Mouse (Mus musculus) cerebral cortex, adult 2 months (tissue): Measurements from ENCODE around the gene Wipf1.

Experiments
- WGBS: fragments of 180-500 bp; shearing (Covaris S2); methylation state at CpG from one replicate; pipeline ENCODE4 v1.1.7; 2018; 5-methylcytosine and 5-hydroxymethylcytosine counted together

Wipf1 gene

DNA sequence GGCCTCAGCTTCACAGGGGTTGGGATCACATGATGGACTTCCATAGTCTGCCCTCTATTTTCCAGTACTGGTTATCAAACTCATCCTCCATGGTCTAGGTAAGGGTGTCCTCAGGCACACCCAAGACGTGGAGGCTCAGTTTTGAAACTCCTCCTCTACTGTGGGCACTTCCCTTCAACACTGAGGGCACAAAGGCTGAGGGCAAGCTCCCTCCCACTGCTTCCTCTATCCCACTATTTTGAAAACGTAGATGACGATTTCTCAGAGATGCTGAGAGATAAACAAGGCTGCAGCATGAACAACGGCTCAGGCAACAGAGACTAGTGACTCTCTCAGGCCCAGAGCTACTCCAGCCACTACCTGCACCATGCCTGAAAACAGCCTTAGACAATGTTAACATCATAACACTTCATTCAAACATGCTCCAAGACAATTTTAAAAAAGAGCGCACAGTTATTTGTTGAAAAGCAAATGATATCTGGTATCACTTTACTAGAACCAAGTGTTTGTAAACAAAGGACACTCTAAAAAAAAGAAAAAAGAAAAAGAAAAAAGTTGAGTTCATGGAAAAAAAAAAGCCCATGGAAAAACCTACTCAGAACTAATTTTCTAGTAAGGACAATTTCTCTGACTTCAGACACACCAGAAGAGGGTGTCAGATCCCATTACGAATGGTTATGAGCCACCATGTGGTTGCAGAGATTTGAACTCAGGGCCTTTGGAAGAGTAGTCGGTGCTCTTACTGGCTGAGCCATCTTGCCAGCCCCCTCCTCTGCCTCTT is 62.3 kb downstream of the Wipf1 start:
- 77% methylated on average over 7 of the region's 7 CpGs for WGBS

DNA sequence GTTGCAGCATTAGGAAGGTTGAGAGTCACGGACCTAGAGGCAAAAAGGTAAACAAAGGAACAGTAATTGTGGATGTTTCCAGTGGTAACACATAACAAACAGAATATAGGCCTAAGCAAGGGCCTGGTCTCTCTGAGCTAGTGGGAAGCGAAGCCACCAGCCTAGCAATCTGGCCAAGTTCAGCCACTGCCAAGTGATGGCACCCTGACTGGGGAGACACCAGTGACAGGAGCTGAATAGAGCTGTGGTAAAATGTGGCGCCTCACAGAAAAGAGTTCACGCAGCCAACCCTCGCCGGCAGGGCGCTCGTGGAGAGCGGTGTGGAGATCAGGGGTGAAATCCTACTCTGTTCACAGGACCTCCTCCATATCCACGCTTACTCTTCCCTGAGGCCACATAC is 63.1 kb downstream of the Wipf1 start:
- 87% methylated on average over 10 of the region's 10 CpGs for WGBS

DNA sequence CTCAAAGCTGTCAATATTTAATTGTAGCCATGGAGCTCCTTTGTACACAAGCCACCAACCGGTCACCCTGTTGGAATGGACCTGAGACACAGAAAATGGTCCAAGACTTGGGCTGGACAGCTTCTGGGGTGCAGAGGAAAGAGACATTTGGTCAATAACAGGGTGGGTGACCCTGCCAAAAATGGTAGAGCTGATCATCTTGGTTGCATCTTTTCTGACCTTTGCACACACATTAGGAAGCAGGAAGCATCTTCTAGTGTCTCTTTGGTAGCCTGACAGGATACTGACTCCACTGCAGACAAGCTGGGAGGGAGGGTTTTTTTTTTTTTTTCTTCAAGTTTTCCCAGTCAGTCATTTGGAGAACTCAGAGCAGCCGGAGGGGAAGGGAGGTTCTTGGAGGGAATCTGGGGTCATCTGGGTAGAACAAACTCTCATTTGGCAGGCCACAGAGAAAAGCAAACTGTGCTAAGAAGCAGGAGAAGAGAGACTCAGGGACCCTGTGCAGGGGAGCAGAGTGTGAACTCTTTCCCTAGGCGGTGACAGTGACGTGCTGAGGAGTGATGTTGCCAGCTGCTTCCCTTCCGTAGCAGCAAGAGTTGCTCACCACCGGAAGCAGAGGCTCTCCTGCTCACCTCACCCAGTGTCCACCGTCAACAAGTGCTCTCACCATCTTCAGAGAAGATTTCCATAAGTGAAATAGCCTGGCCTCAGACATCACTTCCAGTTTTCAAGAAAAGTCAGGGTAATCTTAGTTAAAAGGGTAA is 65.9 kb downstream of the Wipf1 start:
- 51% methylated on average over 7 of the region's 7 CpGs for WGBS

DNA sequence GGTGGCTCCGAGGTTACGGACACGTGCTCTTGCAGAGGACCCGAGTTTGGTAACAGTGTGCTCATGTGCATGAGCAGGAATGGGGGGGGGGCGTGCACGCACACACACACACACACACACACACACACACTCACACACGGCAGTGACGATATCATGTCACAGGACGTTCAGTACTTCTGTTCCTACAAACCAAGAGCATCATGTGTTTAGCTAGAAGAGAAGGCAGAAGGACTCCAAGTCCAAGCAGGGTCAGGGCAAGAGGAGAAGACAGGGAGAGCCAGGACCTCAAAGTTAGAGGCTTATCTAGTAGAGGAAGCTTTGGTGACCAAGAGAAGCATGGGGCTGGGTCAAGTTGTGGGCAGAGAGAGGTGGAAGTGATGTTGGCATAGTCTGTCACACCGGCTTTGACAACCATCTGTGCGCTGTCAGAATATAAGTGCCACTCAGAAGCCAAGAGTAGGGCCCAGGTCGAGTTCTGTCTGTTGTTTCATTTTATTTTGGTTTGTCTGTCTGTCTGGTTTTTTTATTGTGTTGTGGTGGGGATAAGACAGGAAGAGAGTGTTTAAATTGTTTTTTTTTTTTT is 66.7 kb downstream of the Wipf1 start:
- 88% methylated on average over 12 of the region's 12 CpGs for WGBS

DNA sequence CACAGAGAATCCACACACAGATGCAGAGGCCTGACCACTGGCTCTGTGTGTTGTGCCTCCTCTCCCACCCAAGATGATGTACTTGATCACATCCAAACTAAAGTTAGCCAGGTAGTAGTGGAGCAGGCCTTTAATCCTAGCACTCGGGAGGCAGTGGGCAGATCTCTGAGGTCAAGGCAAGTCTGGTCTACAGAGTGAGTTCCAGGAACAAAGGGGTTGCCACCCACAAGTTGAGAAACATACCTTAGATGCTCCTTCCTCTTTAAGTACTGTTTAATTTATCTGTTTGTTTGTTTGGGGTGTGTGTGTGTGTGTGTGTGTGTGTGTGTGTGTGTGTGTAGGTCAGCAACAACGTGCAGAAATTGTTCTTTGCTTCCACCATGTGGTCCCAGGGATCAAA is 67.3 kb downstream of the Wipf1 start:
- WGBS: 90% methylated on average over 2 of the region's 2 CpGs

DNA sequence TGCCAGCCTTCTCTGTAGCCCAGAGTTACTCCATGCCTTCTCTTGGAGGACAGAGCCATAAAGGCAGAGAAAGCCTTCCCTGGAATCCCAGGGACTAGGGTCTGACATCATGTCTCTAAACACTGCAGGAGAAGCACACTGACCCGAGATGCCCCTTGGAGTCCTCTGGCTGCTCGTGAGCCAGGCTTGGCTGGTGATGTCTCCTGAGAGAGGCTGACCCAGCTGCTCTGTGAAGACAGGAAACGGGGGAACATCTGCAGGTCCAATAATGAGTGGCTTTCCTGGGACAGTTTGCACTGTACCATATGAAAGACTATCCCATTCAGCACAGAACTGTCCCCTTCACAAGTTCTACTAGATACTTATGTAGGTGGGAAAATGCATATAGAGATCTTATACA is 69.4 kb downstream of the Wipf1 start:
- 67% methylated on average over 3 of the region's 3 CpGs for WGBS

DNA sequence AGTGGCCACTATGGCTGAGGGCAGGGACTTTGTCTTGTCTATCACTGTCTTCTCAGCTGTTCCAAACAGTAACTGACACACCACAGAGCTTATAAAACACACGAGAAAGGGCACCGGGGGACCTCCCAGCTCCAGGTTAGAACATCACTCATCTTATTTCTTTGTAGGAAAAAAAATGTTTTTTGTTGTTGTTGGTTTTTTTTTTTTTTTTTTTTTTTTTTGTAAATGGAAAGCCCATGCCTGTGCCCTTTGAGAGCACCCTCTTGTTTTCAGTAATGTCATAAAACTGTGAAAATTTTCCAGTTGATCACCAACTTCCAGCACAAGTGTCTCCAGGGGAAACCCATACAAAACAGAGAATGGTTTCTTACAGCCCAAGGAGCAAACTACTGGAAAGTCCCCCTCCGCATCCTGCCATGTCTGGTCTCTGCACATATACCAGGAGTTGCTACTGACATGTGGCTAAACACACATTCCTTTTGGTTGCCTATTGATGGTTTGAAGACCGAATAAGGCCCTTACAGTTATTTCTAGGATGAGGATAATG is 69.9 kb downstream of the Wipf1 start:
- 88% methylated on average over 4 of the region's 4 CpGs for WGBS

DNA sequence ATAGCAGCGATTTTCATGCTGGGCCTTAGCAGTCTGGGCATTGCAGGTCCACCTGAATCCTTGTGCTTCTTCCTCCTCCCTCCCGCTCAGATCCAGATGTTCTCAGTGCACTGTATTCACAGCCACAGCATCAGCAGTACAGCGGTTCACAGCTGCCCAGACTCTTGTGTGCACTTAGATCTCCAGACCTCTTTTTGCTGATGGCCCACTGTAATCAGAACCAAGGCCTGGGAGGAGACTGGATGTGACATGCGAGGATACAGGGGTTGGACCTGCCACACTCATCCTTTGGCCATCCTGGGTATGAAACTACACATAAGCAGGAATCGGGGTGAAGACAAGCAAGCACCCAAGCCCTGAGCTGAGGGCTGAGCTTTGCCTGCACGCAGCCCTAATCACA is 72.6 kb downstream of the Wipf1 start:
- 89% methylated on average over 6 of the region's 6 CpGs for WGBS

DNA sequence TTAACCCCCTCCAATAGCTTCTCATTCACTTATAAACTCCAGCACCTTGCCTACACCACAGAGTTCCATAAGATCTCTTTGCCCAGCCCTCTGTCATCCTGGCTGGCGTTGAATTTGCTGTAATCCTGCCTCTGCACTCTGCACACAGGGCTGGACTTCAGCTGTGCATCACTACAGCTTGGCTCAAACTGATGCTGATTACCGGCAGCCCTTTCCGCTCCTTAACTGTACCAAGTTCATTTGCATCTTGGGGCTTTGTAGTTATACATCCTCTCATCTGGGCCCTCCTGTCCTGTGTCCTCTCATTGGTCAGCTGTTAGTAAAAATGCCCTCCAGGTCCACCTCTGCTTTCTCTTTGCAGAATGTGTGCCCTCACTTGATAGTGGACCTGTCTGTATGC is 73.4 kb downstream of the Wipf1 start:
- WGBS: 67% methylated on average over 3 of the region's 3 CpGs

DNA sequence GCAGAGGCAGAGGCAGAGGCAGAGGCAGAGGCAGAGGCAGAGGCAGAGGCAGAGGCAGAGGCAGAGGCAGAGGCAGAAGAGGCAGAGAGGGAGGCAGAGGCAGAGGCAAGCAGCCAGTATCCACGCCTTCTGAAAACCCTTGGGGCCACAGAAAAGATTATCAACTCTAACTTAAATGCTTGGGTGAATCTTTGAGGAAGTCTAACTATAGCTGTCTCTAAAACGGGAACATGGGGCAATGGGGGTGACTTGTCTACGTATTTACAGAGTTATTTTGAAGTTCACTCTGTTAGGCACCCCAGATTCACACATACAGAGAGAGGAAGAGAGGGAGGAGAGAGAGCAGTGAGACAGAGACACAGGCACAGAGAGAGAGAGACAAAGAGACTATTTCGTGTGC is 74.0 kb downstream of the Wipf1 start:
- WGBS: 68% methylated on average over 4 of the region's 4 CpGs

DNA sequence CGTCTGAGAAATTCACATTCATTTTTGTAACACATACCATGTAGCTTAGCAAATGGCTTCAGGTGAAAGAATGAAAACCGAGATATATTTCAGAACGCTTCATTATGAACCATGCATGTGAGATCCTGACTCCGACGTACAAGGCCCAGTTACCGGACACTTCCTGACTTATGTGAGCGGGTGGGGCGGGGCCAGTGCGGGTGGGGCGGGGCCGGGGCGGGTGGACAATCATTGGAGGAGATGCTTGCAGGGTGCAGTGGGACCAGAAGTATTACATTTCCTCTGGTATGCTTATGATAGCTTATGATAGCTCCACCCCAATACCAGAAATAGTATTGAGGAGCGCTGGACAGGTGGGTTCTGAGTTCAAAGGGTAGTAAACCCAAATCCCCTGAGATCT is 74.9 kb downstream of the Wipf1 start:
- WGBS: 91% methylated on average over 13 of the region's 13 CpGs

DNA sequence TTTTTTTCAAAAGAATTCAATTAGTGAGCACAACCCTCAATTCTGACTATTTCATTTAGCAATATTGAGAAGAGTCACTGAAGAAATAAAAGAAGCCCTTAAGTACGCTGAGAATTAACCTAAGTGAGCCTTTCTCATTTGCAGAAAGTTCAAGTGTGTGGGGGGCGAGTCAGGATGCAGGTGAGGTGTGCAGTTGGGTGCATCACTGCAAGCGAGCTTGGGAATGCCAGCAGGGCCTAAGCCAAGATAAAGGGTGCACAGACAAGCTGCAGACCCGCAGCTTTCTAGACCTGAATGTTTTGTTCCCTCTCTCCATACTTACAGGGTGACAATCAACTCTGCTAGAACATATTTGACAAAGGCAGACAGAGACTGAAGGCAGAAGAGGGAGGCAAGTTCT is 75.3 kb downstream of the Wipf1 start:
- 83% methylated on average over 4 of the region's 4 CpGs for WGBS

DNA sequence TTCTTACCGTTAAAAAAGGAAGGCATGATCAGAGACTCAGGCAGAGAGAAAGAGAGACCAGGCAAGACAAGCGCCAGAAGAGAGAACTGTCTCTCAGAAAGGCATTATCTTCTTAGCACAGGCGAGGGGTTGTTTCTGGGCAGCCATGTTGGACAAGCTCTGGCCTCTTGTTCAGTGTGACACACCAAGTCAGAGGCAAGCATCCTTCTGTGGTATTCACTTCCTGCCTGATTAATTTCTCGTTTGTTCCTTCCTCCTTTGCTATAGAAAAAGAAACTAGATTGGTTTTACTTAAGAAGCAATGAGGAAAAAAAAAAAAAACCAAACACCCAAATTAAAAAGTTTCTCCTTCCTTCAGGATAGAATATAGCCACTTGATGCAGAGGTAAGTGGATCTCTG is 75.8 kb downstream of the Wipf1 start:
- 68% methylated on average over 4 of the region's 4 CpGs for WGBS

DNA sequence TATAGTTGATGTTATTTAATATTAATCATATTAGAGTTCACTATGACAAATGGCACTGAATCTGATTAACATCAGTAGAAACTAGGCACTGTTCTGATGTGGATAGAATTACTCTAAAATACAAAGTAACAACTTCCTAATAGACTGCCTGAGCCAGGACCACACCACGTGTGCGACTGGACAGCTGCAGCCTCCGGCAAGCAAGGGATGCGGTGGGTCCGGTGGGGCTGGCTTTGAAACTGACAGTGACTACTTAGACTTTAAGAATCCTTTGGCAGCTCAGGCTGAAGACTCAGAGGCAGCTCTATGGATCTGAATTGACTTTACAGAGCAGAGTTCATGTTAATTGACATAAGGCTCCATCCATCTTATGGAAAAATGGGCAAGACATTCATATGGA is 76.4 kb downstream of the Wipf1 start:
- WGBS: 57% methylated on average over 5 of the region's 5 CpGs

DNA sequence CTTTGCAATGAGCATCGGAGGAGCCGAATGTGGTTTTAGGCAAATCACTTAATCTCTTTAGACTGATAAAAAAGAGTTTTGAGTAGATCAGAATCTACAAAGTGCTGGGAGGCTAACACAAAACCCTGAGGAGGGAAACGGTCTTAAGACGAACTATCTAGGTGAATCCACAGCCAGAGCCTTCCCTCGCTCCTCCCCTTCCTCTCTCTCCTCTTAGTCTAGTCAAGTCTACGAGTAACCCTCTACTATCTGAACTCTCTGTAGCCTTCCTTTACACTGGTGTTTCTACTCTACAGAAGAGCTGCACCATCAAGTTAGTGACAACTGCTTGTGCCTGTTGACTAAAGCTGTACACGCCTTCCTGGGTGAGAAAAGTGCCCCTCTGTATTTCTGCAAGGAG is 77.0 kb downstream of the Wipf1 start:
- 73% methylated on average over 7 of the region's 7 CpGs for WGBS

DNA sequence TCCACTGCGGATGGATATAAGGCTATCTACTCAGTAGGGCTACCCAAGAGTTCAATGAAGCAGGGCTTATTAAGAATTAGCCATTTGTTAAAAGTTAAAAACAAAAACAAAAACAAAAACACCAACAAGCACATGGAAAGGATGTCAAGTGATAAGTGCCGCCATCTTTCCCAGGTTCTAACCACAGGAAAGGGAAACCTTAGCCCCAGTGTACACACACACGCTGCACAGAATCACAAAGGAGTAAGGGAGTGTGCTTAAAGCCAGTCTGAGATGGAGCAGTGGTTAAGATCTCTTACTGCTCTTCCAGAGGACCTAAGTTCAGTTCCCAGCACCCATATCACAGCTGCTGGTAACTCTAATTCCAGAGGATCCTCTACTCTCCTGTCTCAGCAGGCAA is 78.0 kb downstream of the Wipf1 start:
- WGBS: 98% methylated on average over 3 of the region's 3 CpGs

DNA sequence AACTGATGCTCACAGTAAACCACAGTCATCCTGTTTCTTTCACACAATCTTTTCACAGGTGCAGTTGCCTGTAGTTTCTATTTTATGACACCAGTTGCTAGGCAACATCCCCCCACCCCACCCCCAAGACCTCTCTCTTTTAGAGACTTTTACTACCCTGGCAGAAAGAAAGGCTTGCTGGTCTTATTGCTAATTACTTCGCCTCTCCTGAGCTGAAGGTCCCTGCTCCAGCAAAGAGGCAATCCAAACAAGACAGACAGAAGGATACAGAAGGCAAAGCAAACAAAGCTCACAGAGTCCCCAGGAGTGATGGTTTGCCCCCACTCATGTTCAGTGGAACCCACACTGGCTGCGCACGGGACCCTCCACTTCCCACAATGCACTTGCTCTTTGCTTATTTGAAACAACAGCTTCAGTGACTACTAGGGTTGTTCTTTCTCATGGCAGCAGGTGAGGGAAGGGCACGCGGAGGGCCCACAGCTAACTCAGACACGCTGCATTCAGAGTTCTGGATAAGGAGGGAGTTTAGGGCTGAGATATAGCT is 79.3 kb downstream of the Wipf1 start:
- WGBS: 65% methylated on average over 6 of the region's 6 CpGs

DNA sequence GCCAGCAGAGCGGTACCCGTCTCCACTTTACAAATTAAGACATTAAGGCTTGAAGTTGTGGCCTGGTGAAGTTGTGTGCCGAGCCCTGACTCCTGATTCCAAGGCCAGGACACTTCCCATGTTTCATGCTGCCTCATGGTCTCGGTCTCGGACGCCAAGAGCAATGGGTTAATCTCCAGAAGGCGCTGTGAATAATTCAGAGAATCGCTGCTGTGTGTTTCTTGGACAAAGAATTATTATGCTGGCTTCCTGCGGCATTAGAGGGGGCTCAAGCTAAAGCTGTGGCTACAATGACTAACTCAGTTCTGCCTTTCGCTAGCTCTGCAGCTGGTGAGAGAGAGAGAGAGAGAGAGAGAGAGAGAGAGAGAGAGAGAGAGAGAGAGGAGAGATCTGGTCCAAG is 85.5 kb downstream of the Wipf1 start:
- WGBS: 72% methylated on average over 10 of the region's 10 CpGs

DNA sequence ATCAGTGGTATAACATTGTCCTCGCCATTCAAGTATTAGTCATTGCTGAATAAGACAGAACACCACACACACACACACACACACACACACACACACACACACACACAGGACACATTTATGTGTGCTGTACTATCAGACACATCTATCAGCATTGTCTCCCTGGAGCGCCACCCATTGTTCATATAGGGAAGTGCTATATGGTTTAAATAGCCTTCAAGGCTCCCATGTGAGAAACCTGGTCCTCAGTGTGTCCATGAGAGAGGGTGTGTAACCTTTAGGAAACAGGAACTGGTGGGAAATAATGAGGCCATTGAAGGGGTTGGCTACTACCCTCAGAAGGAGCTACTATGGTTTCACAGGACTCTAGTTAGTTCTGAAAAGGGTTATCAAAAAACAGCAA is 87.5 kb downstream of the Wipf1 start:
- WGBS: 68% methylated on average over 2 of the region's 2 CpGs

DNA sequence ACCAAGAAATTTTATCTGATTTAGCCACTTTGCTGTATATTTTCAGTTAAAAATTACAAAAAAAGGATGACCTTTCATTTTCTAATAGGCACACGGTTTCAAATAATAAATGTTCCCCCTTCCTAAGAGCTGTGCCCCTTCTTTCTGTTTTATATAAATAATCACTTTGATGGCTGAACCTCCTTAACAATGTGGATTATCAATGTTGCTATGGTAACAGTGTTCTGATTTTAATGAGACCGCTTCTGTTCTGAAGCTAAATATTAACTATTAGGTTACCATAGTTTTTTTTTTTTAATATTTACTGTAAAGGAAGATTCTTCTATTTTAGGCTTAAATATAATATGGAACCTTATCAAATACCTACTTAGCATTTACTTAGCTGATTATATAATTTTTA is 89.2 kb downstream of the Wipf1 start:
- WGBS: 71% methylated on average over 2 of the region's 2 CpGs

DNA sequence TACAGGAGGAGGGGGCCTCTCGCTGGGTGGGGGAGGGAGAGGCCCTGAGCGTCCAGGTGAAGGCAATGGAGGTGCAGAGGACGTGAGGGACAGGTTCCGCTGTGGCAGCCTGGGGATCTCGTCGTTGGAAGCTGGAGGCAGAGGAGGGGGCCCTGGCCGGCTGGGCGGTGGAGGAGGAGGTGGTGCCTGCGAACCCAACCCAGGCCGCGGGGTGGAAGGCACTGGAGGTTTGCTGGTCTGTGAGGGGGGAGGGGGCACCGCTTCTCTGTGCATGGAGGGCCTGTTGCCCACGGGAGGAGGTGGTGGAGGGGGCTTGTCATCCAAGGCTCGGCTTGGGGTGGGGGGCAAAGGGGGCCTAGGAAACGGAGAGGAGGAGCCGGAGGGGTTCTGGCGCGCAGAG is 92.6 kb downstream of the Wipf1 start:
- WGBS: 69% methylated on average over 18 of the region's 18 CpGs

DNA sequence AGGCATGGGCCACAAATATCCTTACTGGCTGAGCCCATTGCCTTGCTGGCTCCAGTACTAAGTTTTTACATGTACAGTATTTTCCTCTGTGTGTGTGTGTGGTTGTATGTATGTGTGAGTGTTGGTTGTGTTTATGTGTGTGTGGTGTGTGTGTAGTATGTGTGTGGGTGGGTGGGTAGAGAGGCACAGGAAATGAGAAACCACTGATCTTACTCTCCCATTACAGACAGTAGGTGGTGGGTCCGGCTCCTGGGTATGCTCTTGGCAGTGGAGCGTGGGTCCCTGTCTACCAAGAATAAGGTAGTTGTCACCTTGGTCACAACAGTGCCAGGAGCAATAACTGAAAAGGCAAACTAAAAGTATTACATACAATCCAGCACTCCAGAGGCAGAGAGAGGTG is 93.7 kb downstream of the Wipf1 start:
- WGBS: 86% methylated on average over 2 of the region's 2 CpGs
